Mouse (Mus musculus) retina, adult 2 months (tissue): ENCODE results near the gene Gm32717.
"Not testable (repeated sequence)": the region's sequence is repeated elsewhere in the genome, so short reads cannot be mapped to it uniquely, and the experiment has no call there.

Source experiments
- DNase-seq: peaks from one replicate; pipeline ENCODE4 v3.0.0-alpha.2; 2012; ENCODE audit warnings: low read depth, low spot score

Gm32717 gene

GRCm38 (mm10) chr10:118240680-118241079 is at the start of gene Gm32717:
TSS of gene Gm32717 (minus strand) at chr10:118240780.
- not testable (repeated sequence) for DNase-seq

GRCm38 (mm10) chr10:118283016-118283415 is 42.4 kb upstream of the Gm32717 start:
- DNase-seq, result not testable (repeated sequence)

GRCm38 (mm10) chr10:118282565-118282964 is 42.0 kb upstream of the Gm32717 start:
- DNase-seq, result not testable (repeated sequence)

GRCm38 (mm10) chr10:118278069-118278468 is 37.5 kb upstream of the Gm32717 start:
- not testable (repeated sequence) for DNase-seq

- not testable (repeated sequence) for DNase-seq
These were observed 30.8 kb upstream of the Gm32717 start for GRCm38 (mm10) chr10:118271416-118271815.

GRCm38 (mm10) chr10:118268812-118269211 is 28.2 kb upstream of the Gm32717 start:
- not testable (repeated sequence) for DNase-seq

GRCm38 (mm10) chr10:118258388-118258787 is 17.8 kb upstream of the Gm32717 start, which contains the start of gene Gm32802:
TSS of gene Gm32802 (plus strand) at chr10:118258688.
- not testable (repeated sequence) for DNase-seq

- DNase-seq, result no peak
These were observed 10.3 kb upstream of the Gm32717 start for GRCm38 (mm10) chr10:118250852-118251295.

GRCm38 (mm10) chr10:118249006-118249595 is 8.5 kb upstream of the Gm32717 start:
- not testable (repeated sequence) for DNase-seq

- DNase-seq, result not testable (repeated sequence)
These were observed 8.0 kb downstream of the Gm32717 start for GRCm38 (mm10) chr10:118232607-118233006.

GRCm38 (mm10) chr10:118227629-118228028 is 13.0 kb downstream of the Gm32717 start:
- not testable (repeated sequence) for DNase-seq

- DNase-seq, result not testable (repeated sequence)
These were observed 24.7 kb downstream of the Gm32717 start for GRCm38 (mm10) chr10:118215719-118216393.

GRCm38 (mm10) chr10:118204642-118205041 is 35.9 kb downstream of the Gm32717 start, which contains the start of gene Il22:
TSS of gene Il22 (plus strand) at chr10:118204942.
- no peak for DNase-seq

GRCm38 (mm10) chr10:118195150-118195549 is 45.4 kb downstream of the Gm32717 start:
- DNase-seq, result not testable (repeated sequence)
